Comparison of ENCODE assay signal across 16 mouse cellular contexts in genomic region chr1:187807477-187808390, GRCm38 (mm10).
DNase-seq lines count a peak whose midpoint lies in the region; ATAC-seq and TF ChIP-seq lines count a peak whose summit lies in the region.
"Had no signal": no experiment of that assay in that cellular context is flagged by ENCODE, and none has a peak within 500 bp of the region (broad histone marks: within the 10 kb centered on the region; RNA-seq: fewer than 3 reads in every experiment).

No protein-coding gene starts in this region.

- no peak for DNase-seq in embryonic facial prominence, embryonic 10.5 days (ENCODE audit: low spot score)
- DNase-seq in kidney, adult 9 months = no peak
- DNase-seq in embryonic facial prominence, embryonic 14.5 days (ENCODE audit: low spot score) = peak; percentile 36
- peak; percentile 13 for DNase-seq in limb, embryonic 14.5 days (ENCODE audit: low spot score)
- no peak for DNase-seq in MN1 (ENCODE audit: low spot score)
- DNase-seq in right cerebral cortex, postnatal 14 days = no peak
- DNase-seq: adrenal gland, adult 8-10 months; cerebellum, adult 9-11 months; gastrocnemius, postnatal 36 days had no signal

- no peaks in the 10 kb centered on the region for H3K9me3 ChIP-seq in embryonic facial prominence, embryonic 12.5 days
- no peaks in the 10 kb centered on the region for H3K9me3 ChIP-seq in embryonic facial prominence, embryonic 10.5 days
- no peaks in the 10 kb centered on the region for H3K9me3 ChIP-seq in kidney, embryonic 14.5 days (ENCODE audit: control insufficient read depth, low read length)
- H3K9me3 ChIP-seq in embryonic facial prominence, embryonic 14.5 days (ENCODE audit: control insufficient read depth, low read length) = no peaks in the 10 kb centered on the region
- H3K9me3 ChIP-seq in limb, embryonic 14.5 days (ENCODE audit: control insufficient read depth, low read length) = no peaks in the 10 kb centered on the region
- H3K9me3 ChIP-seq: embryonic facial prominence, embryonic 13.5 days; heart, embryonic 15.5 days; liver, embryonic 12.5 days had no signal

- ATAC-seq in embryonic facial prominence, embryonic 12.5 days (ENCODE audit: insufficient number of reproducible peaks, insufficient read depth, low FRiP score, low TSS enrichment) = no peak
- ATAC-seq in kidney, embryonic 14.5 days (ENCODE audit: low FRiP score, low TSS enrichment) = peak; percentile 59; the same call in 1 of the 2 replicates
- ATAC-seq in embryonic facial prominence, embryonic 14.5 days (ENCODE audit: low read depth) = no peak
- no peak for ATAC-seq in limb, embryonic 14.5 days (ENCODE audit: low FRiP score, low read depth)
- ATAC-seq: liver, embryonic 12.5 days had no signal

- no peak for TF ChIP-seq POLR2A in limb, embryonic 14.5 days (IDR thresholded peaks at IDR 0.05; ENCODE audit: borderline replicate concordance, extremely low read depth, insufficient read depth, insufficient read length)

- WGBS in embryonic facial prominence, embryonic 12.5 days = 40% methylated on average over 12 of the region's 12 CpGs
- 49% methylated on average over 12 of the region's 12 CpGs for WGBS in embryonic facial prominence, embryonic 10.5 days
- WGBS in kidney, embryonic 14.5 days = 50% methylated on average over 12 of the region's 12 CpGs
- WGBS in embryonic facial prominence, embryonic 14.5 days = 40% methylated on average over 12 of the region's 12 CpGs
- 17% methylated on average over 12 of the region's 12 CpGs for WGBS in limb, embryonic 14.5 days

- H3K4me3 ChIP-seq in embryonic facial prominence, embryonic 12.5 days = no peak overlapping the region
- no peak overlapping the region for H3K4me3 ChIP-seq in embryonic facial prominence, embryonic 10.5 days
- H3K4me3 ChIP-seq in kidney, embryonic 14.5 days (ENCODE audit: low read length) = no peak overlapping the region
- no peak overlapping the region for H3K4me3 ChIP-seq in embryonic facial prominence, embryonic 14.5 days (ENCODE audit: low read depth, low read length)
- H3K4me3 ChIP-seq in limb, embryonic 14.5 days (replicated peaks; ENCODE audit: low read length) = no peak overlapping the region
- H3K4me3 ChIP-seq: embryonic facial prominence, embryonic 13.5 days; heart, embryonic 15.5 days; left cerebral cortex, adult 2 months; liver, embryonic 12.5 days had no signal

- H3K4me1 ChIP-seq in embryonic facial prominence, embryonic 12.5 days = peaks cover 20% of the 10 kb centered on the region
- H3K4me1 ChIP-seq in embryonic facial prominence, embryonic 10.5 days = peaks cover 49% of the 10 kb centered on the region
- peaks cover 16% of the 10 kb centered on the region for H3K4me1 ChIP-seq in kidney, embryonic 14.5 days (ENCODE audit: control insufficient read depth, insufficient read depth, low read length)
- H3K4me1 ChIP-seq in embryonic facial prominence, embryonic 14.5 days (ENCODE audit: control insufficient read depth, insufficient read depth, low read length) = peaks cover 15% of the 10 kb centered on the region
- peaks cover 22% of the 10 kb centered on the region for H3K4me1 ChIP-seq in limb, embryonic 14.5 days (ENCODE audit: control insufficient read depth, insufficient read depth, low read length)
- H3K4me1 ChIP-seq: liver, embryonic 12.5 days had no signal

- no peaks in the 10 kb centered on the region for H3K27me3 ChIP-seq in embryonic facial prominence, embryonic 12.5 days
- H3K27me3 ChIP-seq in embryonic facial prominence, embryonic 10.5 days (replicated peaks; ENCODE audit: low read depth, poor library complexity, severe bottlenecking) = peaks cover 7% of the 10 kb centered on the region; the same call in 1 of the 2 replicates
- no peaks in the 10 kb centered on the region for H3K27me3 ChIP-seq in kidney, embryonic 14.5 days (ENCODE audit: control insufficient read depth, insufficient read depth, low read length)
- no peaks in the 10 kb centered on the region for H3K27me3 ChIP-seq in embryonic facial prominence, embryonic 14.5 days (replicated peaks; ENCODE audit: control insufficient read depth, insufficient read depth, low read length)
- no peaks in the 10 kb centered on the region for H3K27me3 ChIP-seq in limb, embryonic 14.5 days (ENCODE audit: control insufficient read depth, insufficient read depth, low read length)
- H3K27me3 ChIP-seq: heart, embryonic 15.5 days; liver, embryonic 12.5 days had no signal

- H3K4me2 ChIP-seq in embryonic facial prominence, embryonic 12.5 days (replicated peaks) = 0 out of 2 replicates have a peak overlapping the region, but pooled peaks have one; percentile 9
- peak overlapping the region; percentile 10; the same call in 1 of the 2 replicates for H3K4me2 ChIP-seq in kidney, embryonic 14.5 days (replicated peaks; ENCODE audit: low read depth, low read length)
- no peak overlapping the region; the same call in 1 of the 2 replicates for H3K4me2 ChIP-seq in embryonic facial prominence, embryonic 14.5 days (ENCODE audit: low read depth, low read length)
- no peak overlapping the region for H3K4me2 ChIP-seq in limb, embryonic 14.5 days (replicated peaks; ENCODE audit: low read depth, low read length, severe bottlenecking)
- H3K4me2 ChIP-seq: embryonic facial prominence, embryonic 13.5 days; heart, embryonic 15.5 days; liver, embryonic 12.5 days had no signal

- H3K27ac ChIP-seq in embryonic facial prominence, embryonic 12.5 days = no peak overlapping the region
- no peak overlapping the region for H3K27ac ChIP-seq in embryonic facial prominence, embryonic 10.5 days (replicated peaks)
- no peak overlapping the region for H3K27ac ChIP-seq in kidney, embryonic 14.5 days (ENCODE audit: low read depth, low read length)
- no peak overlapping the region for H3K27ac ChIP-seq in embryonic facial prominence, embryonic 14.5 days (replicated peaks; ENCODE audit: low read depth, low read length)
- H3K27ac ChIP-seq in limb, embryonic 14.5 days (replicated peaks; ENCODE audit: low read depth, low read length) = no peak overlapping the region
- H3K27ac ChIP-seq: embryonic facial prominence, embryonic 13.5 days; heart, embryonic 15.5 days; left cerebral cortex, adult 2 months; liver, embryonic 12.5 days; stomach, postnatal 0 days had no signal

- H3K36me3 ChIP-seq in embryonic facial prominence, embryonic 12.5 days = no peaks in the 10 kb centered on the region
- H3K36me3 ChIP-seq in embryonic facial prominence, embryonic 10.5 days (replicated peaks) = no peaks in the 10 kb centered on the region
- no peaks in the 10 kb centered on the region for H3K36me3 ChIP-seq in kidney, embryonic 14.5 days (ENCODE audit: control insufficient read depth, insufficient read depth, low read length)
- no peaks in the 10 kb centered on the region for H3K36me3 ChIP-seq in embryonic facial prominence, embryonic 14.5 days (ENCODE audit: control insufficient read depth, insufficient read depth, low read length)
- no peaks in the 10 kb centered on the region for H3K36me3 ChIP-seq in limb, embryonic 14.5 days (ENCODE audit: control insufficient read depth, insufficient read depth, low read length)
- H3K36me3 ChIP-seq: embryonic facial prominence, embryonic 13.5 days; heart, embryonic 15.5 days; liver, embryonic 12.5 days had no signal

- no peak overlapping the region for H3K9ac ChIP-seq in embryonic facial prominence, embryonic 12.5 days
- H3K9ac ChIP-seq in kidney, embryonic 14.5 days (ENCODE audit: low read depth, low read length) = no peak overlapping the region
- no peak overlapping the region for H3K9ac ChIP-seq in embryonic facial prominence, embryonic 14.5 days (ENCODE audit: low read depth, low read length)
- H3K9ac ChIP-seq in limb, embryonic 14.5 days (ENCODE audit: low read depth, low read length, severe bottlenecking) = no peak overlapping the region
- H3K9ac ChIP-seq: embryonic facial prominence, embryonic 13.5 days; heart, embryonic 15.5 days; liver, embryonic 12.5 days had no signal

Comparison
In these comparisons a context has a peak if more than half of its experiments do, and no peak if none do; other contexts are left out.
1. H3K4me2 ChIP-seq: peak in embryonic facial prominence, embryonic 12.5 days (single experiment) and kidney, embryonic 14.5 days (single experiment); none in embryonic facial prominence, embryonic 14.5 days (single experiment) and limb, embryonic 14.5 days (single experiment).
2. DNase-seq: peak in embryonic facial prominence, embryonic 14.5 days (single experiment) and limb, embryonic 14.5 days (single experiment); none in embryonic facial prominence, embryonic 10.5 days (single experiment), kidney, adult 9 months (single experiment), MN1 (single experiment) and right cerebral cortex, postnatal 14 days (single experiment).